Mouse (Mus musculus) urinary bladder, postnatal 4 days (tissue): ENCODE results near the gene Msgn1.
A peak's percentile ranks its signal among the peaks of the same experiment; 100 is the strongest.

Experiments used
- DNase-seq, 2 experiments: peaks; one replicate each; pipeline ENCODE4 v3.0.0; 2021 to 2022; ENCODE audit warnings: low spot score in 2 of 2

The Msgn1 gene

DNA sequence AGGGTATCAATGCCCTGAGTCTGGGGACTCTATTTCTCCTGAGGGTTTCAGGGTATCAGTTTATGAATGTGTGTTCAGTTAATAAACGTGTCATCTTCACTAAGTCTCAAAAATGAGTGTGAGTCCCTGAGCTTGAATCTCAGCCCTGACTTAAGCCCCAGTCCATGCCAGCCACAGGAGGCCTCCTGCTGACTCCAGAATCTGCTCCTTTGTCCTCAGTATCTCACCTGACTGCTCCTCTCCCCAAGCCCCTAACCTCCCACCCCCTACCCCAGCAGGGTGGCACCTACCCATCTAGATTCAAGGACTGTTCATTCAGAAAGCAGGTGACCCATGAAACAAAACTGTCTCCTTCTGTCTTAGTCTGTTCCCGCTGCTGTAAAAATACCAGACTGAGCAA lies 10.2 kb downstream of the Msgn1 start:
- no peak for DNase-seq

DNA sequence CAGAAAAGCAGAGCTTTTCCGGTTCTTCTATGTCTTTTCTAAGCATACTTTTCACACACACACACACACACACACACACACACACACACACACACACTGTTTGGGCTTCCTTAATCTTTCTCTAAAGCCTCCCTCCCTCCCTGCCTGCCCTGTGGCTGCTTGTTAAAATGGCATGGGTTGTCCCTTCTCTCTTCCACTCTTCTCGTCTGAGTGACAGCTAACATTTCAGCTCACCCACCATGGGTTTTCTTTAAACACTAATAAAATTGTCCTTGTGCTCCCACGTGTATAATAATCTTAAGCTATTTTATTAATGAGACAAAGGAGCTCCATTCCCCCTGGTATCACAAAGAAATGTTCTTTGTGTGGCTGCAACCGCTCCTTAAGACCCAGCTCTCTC lies 10.7 kb downstream of the Msgn1 start:
- no peak for DNase-seq

DNA sequence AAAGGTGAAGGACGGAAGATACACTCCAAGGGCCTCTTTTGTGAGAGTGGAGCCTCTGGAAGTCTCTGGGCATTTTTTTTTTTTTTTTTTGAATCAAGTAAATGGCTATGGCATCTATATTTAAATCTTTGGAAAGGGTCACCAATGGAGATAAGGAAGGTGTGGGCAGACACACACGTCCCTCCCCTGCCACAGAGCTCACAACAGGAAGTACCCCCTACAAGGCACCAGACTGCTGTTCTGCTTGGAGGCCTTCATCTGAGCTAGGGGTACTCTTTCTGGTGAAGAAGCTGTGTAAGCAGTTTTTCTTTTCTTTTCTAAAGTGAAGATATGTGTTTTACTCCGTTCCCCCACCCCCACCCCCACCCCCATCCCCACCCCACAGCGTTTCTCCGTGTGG lies 11.9 kb downstream of the Msgn1 start:
- no peak for DNase-seq

DNA sequence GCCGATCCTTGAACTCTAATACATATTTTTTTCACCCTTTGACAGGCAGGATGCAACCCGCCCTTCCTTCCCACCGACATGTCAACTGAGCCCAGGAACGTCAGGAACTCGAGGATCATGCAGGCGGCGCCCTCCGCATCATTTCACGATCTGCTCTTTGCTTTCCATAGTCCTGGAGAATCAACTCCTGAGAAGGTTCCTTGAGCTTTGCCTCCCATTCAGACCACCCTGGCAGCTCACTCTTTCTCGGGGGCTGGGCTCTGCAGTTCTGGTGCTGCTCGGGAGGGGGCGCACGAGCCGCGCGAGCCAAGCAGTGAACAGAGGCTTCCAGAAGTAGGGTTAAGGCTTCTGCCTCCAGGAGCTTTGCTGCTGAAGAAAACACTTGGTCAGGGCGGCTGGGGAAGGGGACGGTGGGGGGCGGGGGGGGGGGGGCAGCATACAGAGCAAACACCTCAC lies 12.6 kb downstream of the Msgn1 start:
- peak; percentile 74 to 75 for DNase-seq

DNA sequence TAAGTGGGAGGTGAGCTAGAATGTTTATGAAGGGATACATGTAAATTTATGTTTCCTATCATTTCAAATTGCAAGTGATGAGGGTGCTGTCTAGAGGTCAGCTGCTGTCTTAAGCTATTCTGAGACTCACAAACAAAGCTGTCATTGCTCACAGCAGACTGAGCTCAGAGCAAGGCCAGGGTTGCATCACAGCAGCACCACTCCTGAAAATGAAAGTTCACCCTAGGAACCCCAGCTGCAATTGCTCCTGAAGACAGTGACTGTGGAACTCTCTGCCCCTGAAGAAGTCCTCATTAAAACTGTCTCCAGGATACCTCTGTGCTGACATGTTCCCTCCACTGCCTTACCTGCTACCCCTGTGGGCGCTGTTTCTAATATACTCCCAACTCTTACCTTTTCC lies 13.7 kb downstream of the Msgn1 start:
- DNase-seq: no peak

DNA sequence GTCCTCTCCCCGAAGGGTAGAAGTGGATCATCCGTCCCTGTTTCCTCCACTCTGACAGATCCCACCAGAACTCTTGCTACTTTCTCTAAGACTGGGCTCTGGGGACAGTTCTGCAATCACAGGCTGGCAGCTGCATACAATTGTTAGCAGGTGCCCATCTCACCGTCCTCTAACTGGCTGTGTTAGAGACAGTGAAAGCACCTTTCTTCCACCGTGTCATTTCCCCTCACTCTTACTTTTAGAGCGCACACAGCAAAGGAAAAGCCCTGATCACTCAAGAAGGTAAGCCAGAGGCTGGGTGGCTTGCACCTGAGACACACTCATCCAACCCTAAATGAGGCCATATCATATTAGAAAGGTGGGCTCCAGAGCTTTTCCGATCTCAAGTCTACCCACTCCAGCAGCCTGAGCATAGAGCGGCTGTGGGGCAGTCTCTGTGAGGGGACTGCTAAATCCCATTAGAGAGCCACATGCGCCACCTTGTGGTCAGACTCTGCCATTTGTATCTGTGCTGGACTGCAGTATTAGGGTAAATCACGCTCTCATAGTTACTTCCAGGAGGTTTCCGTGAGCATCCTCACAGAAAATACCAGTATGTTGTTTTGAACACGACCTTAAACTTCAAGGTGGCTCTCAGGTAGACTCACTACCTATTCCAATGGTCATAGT lies 30.2 kb downstream of the Msgn1 start:
- peak; percentile 74 to 90 for DNase-seq

DNA sequence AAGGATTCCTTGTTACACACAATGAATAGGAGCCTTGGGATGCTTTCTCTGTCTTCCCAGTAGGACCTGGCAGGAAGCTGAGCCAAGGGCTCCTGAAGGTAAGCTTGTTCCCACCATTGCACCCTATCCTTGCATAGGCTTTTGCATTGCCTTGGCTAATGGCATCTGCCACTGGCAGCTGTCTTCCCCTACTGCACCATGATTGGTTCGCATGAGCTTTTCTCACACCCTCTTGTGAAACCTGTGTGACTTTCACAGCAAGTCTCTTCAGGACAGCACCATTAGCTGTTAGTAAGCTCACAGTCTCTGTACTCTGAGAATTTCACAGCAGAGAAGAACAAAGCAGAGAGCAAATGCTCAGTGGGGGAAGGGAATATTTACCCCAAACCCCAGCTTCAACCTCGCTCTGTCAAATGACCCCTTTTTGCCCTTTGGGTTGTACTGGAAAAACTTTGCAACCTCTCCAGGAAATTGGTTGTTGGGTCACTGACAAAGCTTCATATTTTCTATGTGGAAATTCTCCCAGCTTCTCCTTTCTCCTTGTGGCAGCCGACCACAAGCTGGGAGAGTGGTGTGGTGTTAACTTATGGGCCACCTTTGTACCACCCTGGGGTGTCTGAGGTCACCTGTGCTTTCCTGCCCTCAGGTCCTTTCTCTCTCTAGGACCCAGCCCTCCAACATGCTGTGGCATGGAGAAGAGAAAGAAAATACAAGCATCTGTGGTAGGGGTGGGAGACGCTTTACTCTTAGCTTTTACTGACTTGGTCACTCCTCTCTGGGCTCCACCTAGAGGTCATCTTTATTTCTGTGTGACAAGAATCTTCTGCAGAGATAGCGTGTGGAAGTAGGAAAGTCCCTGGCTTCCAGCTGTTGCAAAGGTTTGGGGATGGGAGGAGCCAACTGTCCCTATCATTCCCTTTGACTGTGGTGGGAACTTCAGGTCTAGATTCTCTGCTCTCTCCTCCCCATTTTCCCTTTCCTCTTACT lies 31.1 kb downstream of the Msgn1 start:
- DNase-seq: no peak

DNA sequence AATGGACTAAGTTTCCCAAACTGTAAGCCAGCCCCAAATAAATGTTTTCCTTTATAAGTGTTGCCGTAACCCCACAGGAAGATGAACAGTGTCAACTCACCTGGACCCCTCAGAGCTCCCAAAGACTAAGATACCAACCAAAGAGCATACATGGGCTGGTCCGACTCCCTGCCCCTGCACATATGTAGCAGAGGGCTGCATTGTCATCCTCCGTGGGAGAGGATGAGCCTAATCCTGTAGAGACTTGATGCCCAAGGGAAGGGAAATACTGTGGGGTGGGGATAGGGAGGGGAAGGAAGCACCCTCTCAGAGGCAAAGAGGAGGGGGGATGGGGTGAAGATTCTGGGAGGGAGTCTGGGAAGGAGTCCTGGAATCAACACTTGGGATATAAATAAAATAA lies 50.1 kb downstream of the Msgn1 start:
- no peak for DNase-seq
